Mouse (Mus musculus) heart, adult 10 weeks (tissue): ENCODE measurements around the gene Hnrnpu. TPM values are rescaled to one million over a fixed set of nuclear protein-coding genes. Genes with fewer than 3 reads are reported as not detected.

Experiments used
- polyA plus RNA-seq: library from polyadenylated mRNA; stranded (reverse); fragments of 350-450 nt; fragmentation: Illumina TruSeq; extraction: RNeasy Lipid Tissue Mini Kit (QIAGEN cat#74804); gene quantifications from one replicate; pipeline ENCODE4 v1.2.3, GENCODE M21; 2014; ENCODE audit warnings: low read depth, low replicate concordance

Gene Hnrnpu
- polyA plus RNA-seq, result 161 TPM

GRCm38 (mm10) chr1:178337551-178338317, at the start of gene Hnrnpu:
Gene Hnrnpu (minus strand): TSS chr1:178337797.

GRCm38 (mm10) chr1:178318389-178319184, 19.0 kb downstream of the Hnrnpu start, which contains the start of gene Cox20:
Gene Cox20 (plus strand): TSS chr1:178319130.

Other genes starting within 250 kb of the Hnrnpu start
- gene Desi2, start 150.4 kb downstream of the Hnrnpu start, polyA plus RNA-seq, result 10.9 TPM
- gene Cox20, start 18.7 kb downstream of the Hnrnpu start, polyA plus RNA-seq, result 210 TPM
- gene Efcab2, start 68.3 kb upstream of the Hnrnpu start, polyA plus RNA-seq, result 170 TPM
- gene Kif26b, start 191.3 kb upstream of the Hnrnpu start, polyA plus RNA-seq, result 0.97 TPM